Mouse (Mus musculus) olfactory bulb, adult 2 months (tissue): ENCODE results near the gene Cflar.

Experiments
- CTCF ChIP-seq: fragments of 200-500 bp; IDR thresholded peaks from 2 replicates; pipeline ENCODE4 v1.5.1; 2012; ENCODE audit warnings: low read depth, mild to moderate bottlenecking, low read length, moderate library complexity; ENCODE audit not compliant: insufficient read depth
- POLR2A ChIP-seq: fragments of 200-500 bp; IDR thresholded peaks from 2 replicates; pipeline ENCODE4 v1.6.1; 2012; ENCODE audit warnings: mild to moderate bottlenecking, low read depth, low read length, moderate library complexity; ENCODE audit not compliant: insufficient read depth

DNA sequence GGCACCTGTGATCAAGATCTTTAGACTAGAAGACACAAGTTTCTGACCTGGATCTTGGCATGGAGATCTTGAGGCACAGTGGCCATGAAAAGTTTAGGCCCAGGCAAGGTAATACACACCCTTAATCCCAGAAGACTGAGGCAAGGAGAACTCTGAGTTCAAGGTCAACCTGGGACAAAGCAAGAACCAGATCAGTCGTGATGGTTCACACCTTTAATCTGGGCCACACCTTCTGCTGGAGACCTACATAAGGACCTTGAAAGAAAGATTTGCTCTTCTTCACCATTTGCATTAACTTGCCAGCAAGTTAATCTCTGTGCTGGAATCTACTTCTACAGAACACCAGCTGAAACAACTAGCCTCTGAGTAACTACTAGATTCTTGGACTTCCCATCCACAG, 49.3 kb downstream of the Cflar start:
- TF ChIP-seq POLR2A (no peak), CTCF (no peak)
